ENCODE assay signal across 14 mouse cellular contexts in genomic region chr7:25736920-25737319, GRCm38 (mm10). TPM values are rescaled to one million over a fixed set of nuclear protein-coding genes. Genes with fewer than 3 reads are reported as not detected.
A peak's percentile ranks its signal among the peaks of the same experiment; 100 is the strongest.
DNase-seq lines count a peak whose midpoint lies in the region; ATAC-seq and TF ChIP-seq lines count a peak whose summit lies in the region.
"Had no signal": no experiment of that assay in that cellular context is flagged by ENCODE, and none has a peak within 500 bp of the region (broad histone marks: within the 10 kb centered on the region; RNA-seq: fewer than 3 reads in every experiment).

No protein-coding gene starts in this region.

- WGBS in heart, adult 2 months: 96% methylated on average over 2 of the region's 2 CpGs
- WGBS in lung, embryonic 14.5 days: 86% methylated on average over 2 of the region's 2 CpGs

- H3K4me2 ChIP-seq in lung, embryonic 14.5 days: no peak overlapping the region
- no peak overlapping the region for H3K4me2 ChIP-seq in CH12.LX (ENCODE audit: insufficient read depth, low read depth, poor library complexity, severe bottlenecking)
- H3K4me2 ChIP-seq: heart, embryonic 12.5 days; hindbrain, embryonic 13.5 days; limb, embryonic 12.5 days had no signal

- TF ChIP-seq EP300 in heart, adult 2 months (IDR thresholded peaks at IDR 0.05; ENCODE audit: insufficient read depth, low read depth, low read length): no peak
- no peak for TF ChIP-seq EP300 in CH12.LX (IDR thresholded peaks at IDR 0.05; ENCODE audit: low read length)

- dilution Hi-C loops in CH12.LX (cut with MboI; ENCODE audit: extremely low pct_ligation_motif_present, extremely low pct_unique_long_range_greater_than_20kb, low sequenced_read_pairs): no loop called here

- no peak for ATAC-seq in lung, embryonic 14.5 days (ENCODE audit: insufficient read depth)

- H3K4me3 ChIP-seq in heart, adult 2 months: no peak overlapping the region
- H3K4me3 ChIP-seq in lung, embryonic 14.5 days (ENCODE audit: low read depth, low read length): no peak overlapping the region
- H3K4me3 ChIP-seq in CH12.LX (replicated peaks in 1 of 3; ENCODE audit: low read depth in 2 of 3, low read length in 2 of 3, poor library complexity in 1 of 3): no peak overlapping the region
- H3K4me3 ChIP-seq: heart, embryonic 12.5 days; hindbrain, embryonic 13.5 days; limb, embryonic 12.5 days; megakaryocyte, embryonic 14.5 days had no signal

- TF ChIP-seq CTCF in heart, adult 2 months (IDR thresholded peaks at IDR 0.05): peak; percentile 48
- peak; percentile 39 for TF ChIP-seq CTCF in lung, embryonic 14.5 days (IDR thresholded peaks at IDR 0.05; ENCODE audit: low read depth)
- TF ChIP-seq CTCF in CH12.LX (conservative IDR thresholded peaks at IDR 0.05 in 1 of 2, IDR thresholded peaks at IDR 0.05 in 1 of 2; ENCODE audit: low read depth in 2 of 2, low read length in 2 of 2): peak in 1 of 2 experiments; percentile 31; a peak in 2 of 4 replicates
- peak; percentile 36; the same call in 1 of the 2 replicates for TF ChIP-seq CTCF in brain, embryonic 14.5 days (IDR thresholded peaks at IDR 0.05; ENCODE audit: borderline replicate concordance, extremely low read depth, insufficient read depth, insufficient read length)

- no peak overlapping the region for H3K9ac ChIP-seq in heart, adult 2 months (ENCODE audit: low read depth, low read length)
- H3K9ac ChIP-seq in lung, embryonic 14.5 days: no peak overlapping the region
- no peak overlapping the region for H3K9ac ChIP-seq in CH12.LX (ENCODE audit: insufficient read depth, low read depth)
- H3K9ac ChIP-seq: heart, embryonic 12.5 days; hindbrain, embryonic 13.5 days; limb, embryonic 12.5 days had no signal

- H3K4me1 ChIP-seq in heart, adult 2 months (ENCODE audit: control insufficient read depth, insufficient read depth, low read length): no peaks in the 10 kb centered on the region
- H3K4me1 ChIP-seq in lung, embryonic 14.5 days (ENCODE audit: insufficient read depth): no peaks in the 10 kb centered on the region
- no peaks in the 10 kb centered on the region for H3K4me1 ChIP-seq in CH12.LX (ENCODE audit: control insufficient read depth in 1 of 2, insufficient read depth in 2 of 2)
- H3K4me1 ChIP-seq: hindbrain, embryonic 13.5 days; limb, embryonic 12.5 days had no signal

- no peaks in the 10 kb centered on the region for H3K9me3 ChIP-seq in lung, embryonic 14.5 days (ENCODE audit: low read depth, low read length)
- no peaks in the 10 kb centered on the region for H3K9me3 ChIP-seq in CH12.LX (replicated peaks; ENCODE audit: low read length)
- H3K9me3 ChIP-seq: heart, embryonic 12.5 days; hindbrain, embryonic 13.5 days; limb, embryonic 12.5 days; megakaryocyte, embryonic 14.5 days had no signal

- H3K27ac ChIP-seq in heart, adult 2 months: no peak overlapping the region
- H3K27ac ChIP-seq in lung, embryonic 14.5 days (ENCODE audit: low read depth): no peak overlapping the region
- H3K27ac ChIP-seq in CH12.LX (ENCODE audit: insufficient read depth, low read depth): no peak overlapping the region
- H3K27ac ChIP-seq: hindbrain, embryonic 13.5 days; limb, embryonic 12.5 days had no signal

- no peaks in the 10 kb centered on the region for H3K27me3 ChIP-seq in heart, adult 2 months (ENCODE audit: control insufficient read depth, insufficient read depth, low read length)
- H3K27me3 ChIP-seq in lung, embryonic 14.5 days (ENCODE audit: insufficient read depth, low read length): no peaks in the 10 kb centered on the region
- no peaks in the 10 kb centered on the region for H3K27me3 ChIP-seq in CH12.LX (replicated peaks)
- H3K27me3 ChIP-seq: heart, embryonic 12.5 days; hindbrain, embryonic 13.5 days; limb, embryonic 12.5 days; megakaryocyte, embryonic 14.5 days had no signal

- intact Hi-C loops in heart, adult 2 months (cut with DNase I): no loop called here
- intact Hi-C loops in heart, postnatal 36 days (cut with DNase I): no loop called here

- H3K79me2 ChIP-seq in heart, adult 2 months (replicated peaks; ENCODE audit: control insufficient read depth, insufficient read depth, low read length): 0 out of 2 replicates have a peak, but pooled peaks cover 2% of the 10 kb centered on the region
- peaks cover 12% of the 10 kb centered on the region for H3K79me2 ChIP-seq in CH12.LX (replicated peaks; ENCODE audit: control insufficient read depth, extremely low read depth, insufficient read depth, poor library complexity, severe bottlenecking)

- DNase-seq in heart, adult 2 months: no peak
- DNase-seq in heart, postnatal 36 days: no peak
- DNase-seq in lung, embryonic 14.5 days: peak; percentile 37
- DNase-seq in lung, postnatal 4 days: no peak
- DNase-seq in CH12.LX (ENCODE audit: extremely low read depth): no peak
- DNase-seq in brain, embryonic 14.5 days (ENCODE audit: low read depth): no peak
- DNase-seq in spleen, postnatal 10 days (ENCODE audit: low spot score in 2 of 2): no peak
- no peak for DNase-seq in frontal cortex, adult 2 months (ENCODE audit: extremely low spot score in 1 of 2, low spot score in 1 of 2)
- DNase-seq: cerebellum, postnatal 36 days; right cerebral cortex, adult 18-20 months had no signal

- no peak for TF ChIP-seq POLR2A in heart, adult 2 months (IDR thresholded peaks at IDR 0.05; ENCODE audit: insufficient read depth, low read depth, low read length)
- no peak for TF ChIP-seq POLR2A in CH12.LX (IDR thresholded peaks at IDR 0.05; ENCODE audit: low read depth, low read length)
- TF ChIP-seq POLR2A in brain, embryonic 14.5 days (IDR thresholded peaks at IDR 0.05; ENCODE audit: borderline replicate concordance, extremely low read depth, insufficient read depth, insufficient read length, poor library complexity, severe bottlenecking): no peak

- in situ Hi-C loops in CH12.LX (cut with MboI; ENCODE audit: low pct_ligation_motif_present, low pct_unique_long_range_greater_than_20kb, low sequenced_read_pairs): no loop called here

- H3K36me3 ChIP-seq in heart, adult 2 months (ENCODE audit: control insufficient read depth, insufficient read depth, low read length): peaks cover 13% of the 10 kb centered on the region
- H3K36me3 ChIP-seq in lung, embryonic 14.5 days (ENCODE audit: insufficient read depth): peaks cover 96% of the 10 kb centered on the region
- peaks cover 79 to 96% of the 10 kb centered on the region in 2 experiments for H3K36me3 ChIP-seq in CH12.LX (replicated peaks in 1 of 2; ENCODE audit: control insufficient read depth in 1 of 2, insufficient read depth in 1 of 2, low read length in 1 of 2)

- no peak for TF ChIP-seq RAD21 in CH12.LX (IDR thresholded peaks at IDR 0.05; ENCODE audit: low read depth, low read length)

TF ChIP-seq in CH12.LX, 34 proteins besides CTCF, POLR2A, EP300 and RAD21:
- no peak for TF ChIP-seq MAZ (IDR thresholded peaks at IDR 0.05; ENCODE audit: low read depth, low read length)
- TF ChIP-seq SMC3 (IDR thresholded peaks at IDR 0.05; ENCODE audit: low read depth, low read length): 0 out of 2 replicates have a peak, but pooled peaks have one; percentile 7

RNA-seq across cellular contexts. Expression of gene Hnrnpul1, which starts 17.6 kb away (rescaled TPM):
- total RNA-seq in heart, adult 2 months (2021): 10 to 100 TPM; 71.0 to 76.2 TPM
- polyA plus RNA-seq in heart, adult 2 months (2012; rRNA removed): 24.5 and 29.4 TPM in 2 replicates
- 10 to 100 TPM; 78.4 to 82.7 TPM for total RNA-seq in heart, postnatal 36 days (2021)
- polyA plus RNA-seq in lung, embryonic 14.5 days (2014; fragmentation: Nextera tagmentation; extraction: Ambion mirVana): 80.3 and 82.0 TPM in 2 replicates
- 67.6 and 72.2 TPM in 2 replicates for total RNA-seq in CH12.LX (2012; rRNA removed)
- total RNA-seq in CH12.LX (2014; rRNA removed): 44.7 and 52.6 TPM in 2 replicates
- 155 and 188 TPM in 2 replicates for polyA plus RNA-seq in CH12.LX (2012; ENCODE audit: insufficient read length, low read depth)
- 34.7 and 70.2 TPM in 2 replicates for polyA plus RNA-seq in brain, embryonic 14.5 days (2012; rRNA removed)
- 47.2 and 47.7 TPM in 2 replicates for polyA plus RNA-seq in frontal cortex, adult 2 months (2012; rRNA removed)

RNA-seq across cellular contexts. Expression of gene Ccdc97, which starts 18.0 kb away (rescaled TPM):
- total RNA-seq in heart, adult 2 months (2021): 10 to 100 TPM; 51.8 to 59.3 TPM
- 62.9 and 72.6 TPM in 2 replicates for polyA plus RNA-seq in heart, adult 2 months (2012; rRNA removed)
- 10 to 100 TPM; 55.0 to 55.8 TPM for total RNA-seq in heart, postnatal 36 days (2021)
- 28.6 and 29.4 TPM in 2 replicates for polyA plus RNA-seq in lung, embryonic 14.5 days (2014; fragmentation: Nextera tagmentation; extraction: Ambion mirVana)
- total RNA-seq in CH12.LX (2012; rRNA removed): 14.1 and 14.4 TPM in 2 replicates
- total RNA-seq in CH12.LX (2014; rRNA removed): 4.5 and 5.7 TPM in 2 replicates
- polyA plus RNA-seq in CH12.LX (2012; ENCODE audit: insufficient read length, low read depth): 38.8 and 44.8 TPM in 2 replicates
- 80.5 and 84.4 TPM in 2 replicates for polyA plus RNA-seq in brain, embryonic 14.5 days (2012; rRNA removed)
- 60.3 and 64.0 TPM in 2 replicates for polyA plus RNA-seq in frontal cortex, adult 2 months (2012; rRNA removed)

RNA-seq across cellular contexts. Expression of gene Tgfb1, which starts 50.1 kb away (rescaled TPM):
- total RNA-seq in heart, adult 2 months (2021): 10 to 100 TPM; 21.5 to 22.5 TPM
- 16.3 and 24.7 TPM in 2 replicates for polyA plus RNA-seq in heart, adult 2 months (2012; rRNA removed)
- 10 to 100 TPM; 23.8 to 27.0 TPM for total RNA-seq in heart, postnatal 36 days (2021)
- polyA plus RNA-seq in lung, embryonic 14.5 days (2014; fragmentation: Nextera tagmentation; extraction: Ambion mirVana): 4.0 and 4.1 TPM in 2 replicates
- total RNA-seq in CH12.LX (2012; rRNA removed) (25.9 and 28.8 TPM in 2 replicates), CH12.LX (2014; rRNA removed) (8.7 and 9.2 TPM in 2 replicates)
- polyA plus RNA-seq in CH12.LX (2012; ENCODE audit: insufficient read length, low read depth): 104 and 109 TPM in 2 replicates
- polyA plus RNA-seq in brain, embryonic 14.5 days (2012; rRNA removed): 3.2 and 7.9 TPM in 2 replicates
- 7.0 and 7.2 TPM in 2 replicates for polyA plus RNA-seq in frontal cortex, adult 2 months (2012; rRNA removed)

RNA-seq across cellular contexts. Expression of gene Axl, which starts 51.6 kb away (rescaled TPM):
- total RNA-seq in heart, adult 2 months (2021): 10 to 100 TPM; 75.0 to 82.4 TPM
- polyA plus RNA-seq in heart, adult 2 months (2012; rRNA removed): 51.8 and 73.7 TPM in 2 replicates
- total RNA-seq in heart, postnatal 36 days (2021): 10 to 100 TPM; 81.0 to 94.8 TPM
- polyA plus RNA-seq in lung, embryonic 14.5 days (2014; fragmentation: Nextera tagmentation; extraction: Ambion mirVana): 44.1 and 46.5 TPM in 2 replicates
- 0.76 and 0.98 TPM in 2 replicates for total RNA-seq in CH12.LX (2012; rRNA removed)
- 0.15 and 0.19 TPM in 2 replicates for total RNA-seq in CH12.LX (2014; rRNA removed)
- polyA plus RNA-seq in CH12.LX (2012; ENCODE audit: insufficient read length, low read depth): 0.96 and 1.6 TPM in 2 replicates
- polyA plus RNA-seq in brain, embryonic 14.5 days (2012; rRNA removed): 14.3 and 18.8 TPM in 2 replicates
- polyA plus RNA-seq in frontal cortex, adult 2 months (2012; rRNA removed): 32.3 and 34.9 TPM in 2 replicates

RNA-seq across cellular contexts. Expression of gene B9d2, which starts 56.3 kb away (rescaled TPM):
- total RNA-seq in heart, adult 2 months (2021): 10 to 100 TPM in 1 of 2 experiments, 1 to 10 TPM in 1; 7.9 to 10.2 TPM
- polyA plus RNA-seq in heart, adult 2 months (2012; rRNA removed): 31.5 and 32.2 TPM in 2 replicates
- 10 to 100 TPM; 10.2 to 10.8 TPM for total RNA-seq in heart, postnatal 36 days (2021)
- 25.1 and 27.6 TPM in 2 replicates for polyA plus RNA-seq in lung, embryonic 14.5 days (2014; fragmentation: Nextera tagmentation; extraction: Ambion mirVana)
- 13.1 and 15.8 TPM in 2 replicates for total RNA-seq in CH12.LX (2012; rRNA removed)
- total RNA-seq in CH12.LX (2014; rRNA removed): 9.3 and 10.0 TPM in 2 replicates
- 21.2 and 23.8 TPM in 2 replicates for polyA plus RNA-seq in CH12.LX (2012; ENCODE audit: insufficient read length, low read depth)
- polyA plus RNA-seq in brain, embryonic 14.5 days (2012; rRNA removed): 51.5 and 73.3 TPM in 2 replicates
- 54.8 and 62.4 TPM in 2 replicates for polyA plus RNA-seq in frontal cortex, adult 2 months (2012; rRNA removed)
